Mouse (Mus musculus): Measurements from ENCODE around the gene Acmsd.

The Acmsd gene

GRCm38 (mm10) chr1:127808671-127809070 is 79.5 kb downstream of the Acmsd start:
- peaks cover 39% of the 10 kb centered on the region for H3K36me3 ChIP-seq (ENCODE audit: insufficient read depth, low read length)
- no peak overlapping the region for H3K4me3 ChIP-seq (replicated peaks; ENCODE audit: low read length)
- H3K4me1 ChIP-seq (replicated peaks; ENCODE audit: low read depth, low read length) = peaks cover 20% of the 10 kb centered on the region
- TF ChIP-seq POU5F1 (IDR thresholded peaks at IDR 0.05; ENCODE audit: borderline replicate concordance, low read length) (no peak), NANOG (IDR thresholded peaks at IDR 0.05; ENCODE audit: borderline replicate concordance, low read length) (no peak), CTCF (conservative IDR thresholded peaks at IDR 0.05; ENCODE audit: low read length) (no peak)
- H3K9me3 ChIP-seq (ENCODE audit: low read length) = no peaks in the 10 kb centered on the region
- no peaks in the 10 kb centered on the region for H3K27me3 ChIP-seq (ENCODE audit: insufficient read depth, low read length)

DNA sequence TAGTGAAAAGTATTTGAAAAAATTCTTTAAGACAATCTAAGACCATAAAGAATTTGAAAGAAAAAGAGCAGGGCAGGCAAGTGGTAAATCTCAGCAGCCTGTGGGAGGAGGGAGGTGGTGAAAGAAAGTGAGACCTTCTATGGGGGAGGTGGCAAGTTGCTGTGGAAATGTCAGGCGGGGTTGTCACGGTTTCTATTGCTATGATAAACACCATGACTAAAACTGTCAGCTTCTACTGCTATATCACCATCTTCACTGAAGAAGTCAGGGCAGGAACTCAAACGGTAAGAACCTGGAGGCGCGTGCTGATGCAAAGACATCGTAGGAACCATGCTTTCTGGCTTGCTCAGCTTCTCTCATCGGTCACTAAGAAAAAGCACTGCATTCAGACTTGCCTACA is 83.7 kb downstream of the Acmsd start:
- TF ChIP-seq NANOG (IDR thresholded peaks at IDR 0.05; ENCODE audit: borderline replicate concordance, low read length) (no peak), CTCF (conservative IDR thresholded peaks at IDR 0.05; ENCODE audit: low read length) (no peak), POU5F1 (IDR thresholded peaks at IDR 0.05; ENCODE audit: borderline replicate concordance, low read length) (no peak)
- peaks cover 12% of the 10 kb centered on the region for H3K4me1 ChIP-seq (replicated peaks; ENCODE audit: low read depth, low read length)

GRCm38 (mm10) chr1:127816381-127816780 is 87.2 kb downstream of the Acmsd start:
- no peaks in the 10 kb centered on the region for H3K9me3 ChIP-seq (ENCODE audit: low read length)
- no peaks in the 10 kb centered on the region for H3K27me3 ChIP-seq (ENCODE audit: insufficient read depth, low read length)
- H3K36me3 ChIP-seq (ENCODE audit: insufficient read depth, low read length) = no peaks in the 10 kb centered on the region
- TF ChIP-seq NANOG (IDR thresholded peaks at IDR 0.05; ENCODE audit: borderline replicate concordance, low read length) (no peak), CTCF (conservative IDR thresholded peaks at IDR 0.05; ENCODE audit: low read length) (no peak), POU5F1 (IDR thresholded peaks at IDR 0.05; ENCODE audit: borderline replicate concordance, low read length) (no peak)
- H3K4me1 ChIP-seq (replicated peaks; ENCODE audit: low read depth, low read length) = no peaks in the 10 kb centered on the region
- H3K4me3 ChIP-seq (replicated peaks; ENCODE audit: low read length) = no peak overlapping the region

More for the DNA sequence above, 83.7 kb downstream of the Acmsd start:
- Histone ChIP-seq H3K36me3 (ENCODE audit: insufficient read depth, low read length) (no peaks in the 10 kb centered on the region), H3K4me3 (replicated peaks; ENCODE audit: low read length) (no peak overlapping the region), H3K27me3 (ENCODE audit: insufficient read depth, low read length) (no peaks in the 10 kb centered on the region), H3K9me3 (ENCODE audit: low read length) (no peaks in the 10 kb centered on the region)

Measured in E14TG2a.4 (cell line).